Mouse (Mus musculus) stomach, postnatal 0 days (tissue): Measurements from ENCODE around the gene Rasgef1b.
A peak's percentile ranks its signal among the peaks of the same experiment; 100 is the strongest.

Source experiments
- CTCF ChIP-seq: IDR thresholded peaks from 2 replicates; pipeline ENCODE4 v1.5.1; 2016; ENCODE audit warnings: antibody characterized with exemption, low read depth, mild to moderate bottlenecking, moderate library complexity
- EP300 ChIP-seq: optimal IDR thresholded peaks from 2 replicates; pipeline ENCODE3; 2016; ENCODE audit warnings: antibody characterized with exemption

GRCm38 (mm10) chr5:99329065-99329464 lies 399.8 kb downstream of the Rasgef1b start:
- TF ChIP-seq CTCF (no peak), EP300 (peak; percentile 70)
